Mouse (Mus musculus): ENCODE results near the gene Krt33b. TPM values are rescaled to one million over a fixed set of nuclear protein-coding genes. Genes with fewer than 3 reads are reported as not detected.

The Krt33b gene
- total RNA-seq, 2 experiments from 2014 or later, result not detected

DNA sequence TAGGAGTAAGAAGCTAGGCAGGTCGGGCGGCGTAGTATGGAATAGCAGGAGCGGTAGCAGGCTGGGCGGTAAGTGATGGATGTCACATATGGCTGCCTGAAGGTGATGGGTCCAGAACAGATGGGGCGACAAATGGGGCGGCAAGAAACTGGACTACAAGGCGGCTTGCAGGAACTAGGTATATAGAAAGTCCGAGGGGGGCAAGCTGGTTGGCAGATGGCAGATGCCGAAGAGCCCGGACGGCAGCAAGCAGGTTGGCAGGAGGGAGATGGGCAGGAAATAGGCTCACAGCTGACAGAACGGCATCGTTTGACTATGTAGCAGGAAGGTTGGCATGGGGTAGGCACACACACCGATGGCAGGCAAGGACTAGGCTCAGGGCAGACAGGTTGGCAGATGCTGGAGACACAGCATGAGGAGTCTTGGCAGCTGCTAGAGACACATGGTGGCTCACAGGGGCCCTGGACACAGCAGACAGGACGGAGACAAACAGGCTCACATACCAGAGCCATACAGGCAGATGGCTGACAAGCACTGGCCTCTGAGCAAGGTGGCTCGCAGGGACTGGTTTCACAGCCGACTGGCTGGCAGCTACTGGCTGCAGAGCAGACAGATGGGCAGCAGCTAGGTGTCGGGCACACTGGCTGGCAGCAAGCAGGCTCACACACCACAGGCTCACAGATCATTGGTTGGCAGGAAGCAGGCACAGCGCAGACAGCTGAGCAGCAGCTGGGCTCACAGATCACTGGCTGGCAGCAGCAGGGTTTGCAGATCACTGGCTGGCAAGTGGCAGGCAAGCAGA is 44.2 kb downstream of the Krt33b start:
- peak in 1 of 2 experiments; percentile 37 for DNase-seq (ENCODE audit: low spot score in 2 of 2)
- H3K4me3 ChIP-seq, result 0 out of 2 replicates have a peak overlapping the region, but pooled peaks have one; percentile 11
- H3K27ac ChIP-seq, result 0 out of 2 replicates have a peak overlapping the region, but pooled peaks have one; percentile 32
- TF ChIP-seq CTCF (conservative IDR thresholded peaks at IDR 0.05), result no peak

DNA sequence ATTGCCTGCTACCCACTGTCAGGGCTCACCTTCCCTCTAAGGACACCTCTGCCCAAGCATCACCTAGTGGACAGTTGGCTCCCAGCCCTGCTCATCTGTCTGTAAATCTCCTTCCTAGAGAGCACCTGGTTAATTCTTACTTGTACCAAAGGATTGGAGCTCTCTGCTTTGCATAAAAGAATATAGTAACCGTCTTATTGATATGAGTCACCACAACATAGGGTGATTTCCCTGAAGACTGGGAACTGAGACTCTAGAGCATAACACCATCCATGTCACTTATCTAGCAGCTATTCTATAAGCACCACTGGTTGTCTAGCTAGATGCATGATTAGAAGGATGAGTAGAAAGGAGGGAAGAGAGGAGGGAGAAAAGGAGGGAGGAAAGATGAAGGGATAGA is 46.2 kb downstream of the Krt33b start:
- no peak for TF ChIP-seq CTCF (conservative IDR thresholded peaks at IDR 0.05)
- DNase-seq (ENCODE audit: low spot score in 2 of 2), result no peak
- Histone ChIP-seq H3K27ac (no peak overlapping the region), H3K4me3 (no peak overlapping the region)

- DNase-seq (ENCODE audit: low spot score in 2 of 2), result no peak
- Histone ChIP-seq H3K4me3 (no peak overlapping the region), H3K27ac (no peak overlapping the region)
- no peak for TF ChIP-seq CTCF (conservative IDR thresholded peaks at IDR 0.05)
Measured at GRCm38 (mm10) chr11:99982731-99983130, 46.9 kb downstream of the Krt33b start.

GRCm38 (mm10) chr11:99978953-99979352 is 50.7 kb downstream of the Krt33b start, which contains the start of gene Krtap29-1:
Gene Krtap29-1 (minus strand): TSS chr11:99979053.
- no peak within 1 kb of the TSS for H3K27ac ChIP-seq
- no peak for TF ChIP-seq CTCF (conservative IDR thresholded peaks at IDR 0.05)
- no peak for DNase-seq (ENCODE audit: low spot score in 2 of 2)
- no peak within 1 kb of the TSS for H3K4me3 ChIP-seq

Other genes starting within 250 kb of the Krt33b start
- not detected for gene Krtap4-8, start 249.2 kb downstream of the Krt33b start, total RNA-seq (2021)
- not detected for gene Krtap4-9, start 244.7 kb downstream of the Krt33b start, total RNA-seq (2021)
- gene Gm11596, start 236.4 kb downstream of the Krt33b start, total RNA-seq (2021), result not detected
- not detected for gene Gm11569, start 230.9 kb downstream of the Krt33b start, total RNA-seq (2021)
- gene Gm11554, start 225.4 kb downstream of the Krt33b start, total RNA-seq (2021), result not detected
- gene Krtap4-13, start 220.0 kb downstream of the Krt33b start, total RNA-seq (2021), result not detected
- not detected for gene Gm11564, start 214.2 kb downstream of the Krt33b start, total RNA-seq (2021)
- gene 2300003K06Rik, start 191.8 kb downstream of the Krt33b start, total RNA-seq (2021), result not detected
- not detected for gene Krtap4-16, start 178.3 kb downstream of the Krt33b start, total RNA-seq (2021)
- gene Gm11568, start 172.0 kb downstream of the Krt33b start, total RNA-seq (2021), result not detected
- gene Gm11559, start 165.4 kb downstream of the Krt33b start, total RNA-seq (2021), result not detected
- not detected for gene Krtap9-1, start 156.5 kb downstream of the Krt33b start, total RNA-seq (2021)
- gene Gm11567, start 150.7 kb downstream of the Krt33b start, total RNA-seq (2021), result not detected
- gene Krtap31-1, start 121.9 kb downstream of the Krt33b start, total RNA-seq (2021), result not detected
- gene Gm11565, start 115.1 kb downstream of the Krt33b start, total RNA-seq (2021), result not detected
- gene Krtap31-2, start 93.6 kb downstream of the Krt33b start, total RNA-seq (2021), result not detected
- gene Krtap9-5, start 81.4 kb downstream of the Krt33b start, total RNA-seq (2021), result not detected
- not detected for gene Krtap29-1, start 50.8 kb downstream of the Krt33b start, total RNA-seq (2021)
- not detected for gene Krtap16-1, start 43.3 kb downstream of the Krt33b start, total RNA-seq (2021)
- not detected for gene Krtap17-1, start 35.9 kb downstream of the Krt33b start, total RNA-seq (2021)
- gene Krt33a, start 13.7 kb downstream of the Krt33b start, total RNA-seq (2021), result not detected
- not detected for gene Krt34, start 11.7 kb upstream of the Krt33b start, total RNA-seq (2021)
- not detected for gene Krt31, start 20.7 kb upstream of the Krt33b start, total RNA-seq (2021)
- not detected for gene Krt32, start 58.4 kb upstream of the Krt33b start, total RNA-seq (2021)
- gene Krt35, start 66.4 kb upstream of the Krt33b start, total RNA-seq (2021), result not detected
- gene Krt36, start 75.8 kb upstream of the Krt33b start, total RNA-seq (2021), result not detected
- not detected for gene Krt13, start 91.7 kb upstream of the Krt33b start, total RNA-seq (2021)
- under 1 TPM in 1 of 2 experiments, not detected in 1; 0.77 TPM for gene Krt15, start 106.1 kb upstream of the Krt33b start, total RNA-seq (2021)
- not detected for gene Krt19, start 118.8 kb upstream of the Krt33b start, total RNA-seq (2021)
- 1 to 10 TPM; 3.6 to 3.7 TPM for gene Krt9, start 163.4 kb upstream of the Krt33b start, total RNA-seq (2021)
- gene Krt14, start 177.7 kb upstream of the Krt33b start, total RNA-seq (2021), result not detected
- gene Krt16, start 219.0 kb upstream of the Krt33b start, total RNA-seq (2021), result not detected
- not detected for gene Krt17, start 231.2 kb upstream of the Krt33b start, total RNA-seq (2021)
- gene Krt42, start 240.0 kb upstream of the Krt33b start, total RNA-seq (2021), result not detected